Mouse (Mus musculus) testis, adult 2 months (tissue): ENCODE results near the gene Fzd5. TPM values are rescaled to one million over a fixed set of nuclear protein-coding genes. Genes with fewer than 3 reads are reported as not detected.

Experiments
- H3K27ac ChIP-seq: fragments of 200-500 bp; 2 replicates; pipeline ENCODE4 v1.5.1; 2012; ENCODE audit warnings: low read depth, low read length; ENCODE audit not compliant: control insufficient read depth, insufficient read depth
- H3K27me3 ChIP-seq: fragments of 200-500 bp; 2 replicates; pipeline ENCODE4 v1.6.1; 2012; ENCODE audit warnings: mild to moderate bottlenecking, low read length, moderate library complexity; ENCODE audit not compliant: control insufficient read depth, insufficient read depth
- H3K36me3 ChIP-seq: fragments of 200-500 bp; 2 replicates; pipeline ENCODE4 v1.6.1; 2012; ENCODE audit warnings: mild to moderate bottlenecking, low read length; ENCODE audit not compliant: control insufficient read depth, insufficient read depth
- H3K4me1 ChIP-seq: fragments of 200-500 bp; 2 replicates; pipeline ENCODE4 v1.6.1; 2012; ENCODE audit warnings: low read length; ENCODE audit not compliant: control insufficient read depth, insufficient read depth
- H3K4me3 ChIP-seq: fragments of 200-500 bp; 2 replicates; pipeline ENCODE4 v1.5.1; 2012; ENCODE audit warnings: low read depth, mild to moderate bottlenecking, low read length, moderate library complexity, mixed read lengths; ENCODE audit not compliant: control insufficient read depth
- CTCF ChIP-seq: fragments of 200-500 bp; IDR thresholded peaks from 2 replicates; pipeline ENCODE4 v1.5.1; 2012; ENCODE audit warnings: low read depth, mild to moderate bottlenecking, inconsistent platforms, low read length, moderate library complexity; ENCODE audit not compliant: control insufficient read depth, insufficient read depth, insufficient replicate concordance
- POLR2A ChIP-seq: fragments of 200-500 bp; IDR thresholded peaks from 2 replicates; pipeline ENCODE4 v1.6.1; 2012; ENCODE audit warnings: low read depth, mild to moderate bottlenecking, inconsistent platforms, low read length, moderate library complexity; ENCODE audit not compliant: control insufficient read depth
- polyA plus RNA-seq: library from polyadenylated mRNA; depleted of rRNA; stranded (reverse); fragments of >200 nt; gene quantifications from 2 replicates; pipeline ENCODE4 v1.2.3, GENCODE M21; 2012

Gene Fzd5
- polyA plus RNA-seq, 1 experiment, result 1.9 TPM

- Histone ChIP-seq H3K27ac (no peak overlapping the region), H3K4me1 (no peaks in the 10 kb centered on the region), H3K36me3 (no peaks in the 10 kb centered on the region; the same call in 1 of the 2 replicates), H3K27me3 (no peaks in the 10 kb centered on the region), H3K4me3 (no peak overlapping the region)
- no peak for TF ChIP-seq CTCF
- no peak for TF ChIP-seq POLR2A
Measured at GRCm38 (mm10) chr1:64695156-64695555, 42.4 kb downstream of the Fzd5 start.

- Histone ChIP-seq H3K27me3 (no peaks in the 10 kb centered on the region), H3K4me1 (no peaks in the 10 kb centered on the region), H3K4me3 (peak overlapping the region; percentile 93), H3K27ac (peak overlapping the region; percentile 85), H3K36me3 (no peaks in the 10 kb centered on the region; the same call in 1 of the 2 replicates)
- TF ChIP-seq POLR2A, result no peak
- no peak for TF ChIP-seq CTCF
Measured at GRCm38 (mm10) chr1:64691581-64691980, 46.0 kb downstream of the Fzd5 start.

GRCm38 (mm10) chr1:64691121-64691551 is 46.4 kb downstream of the Fzd5 start:
- no peak for TF ChIP-seq POLR2A
- no peak for TF ChIP-seq CTCF

GRCm38 (mm10) chr1:64690213-64691013 is 47.1 kb downstream of the Fzd5 start, which contains the start of gene Ccnyl1:
Gene Ccnyl1, plus strand, starts transcription at chr1:64690455.
- H3K27ac ChIP-seq, result peak within 1 kb of the TSS; percentile 91
- H3K36me3 ChIP-seq, result no peaks in the 10 kb centered on the region; the same call in 1 of the 2 replicates
- TF ChIP-seq CTCF (no peak), POLR2A (peak; percentile 89)
- peak within 1 kb of the TSS; percentile 93 for H3K4me3 ChIP-seq
- no peaks in the 10 kb centered on the region for H3K4me1 ChIP-seq
- H3K27me3 ChIP-seq, result no peaks in the 10 kb centered on the region

More at GRCm38 (mm10) chr1:64691121-64691551, 46.4 kb downstream of the Fzd5 start:
- no peaks in the 10 kb centered on the region for H3K4me1 ChIP-seq
- no peaks in the 10 kb centered on the region for H3K27me3 ChIP-seq
- H3K36me3 ChIP-seq, result no peaks in the 10 kb centered on the region; the same call in 1 of the 2 replicates
- peak overlapping the region; percentile 85 for H3K27ac ChIP-seq
- peak overlapping the region; percentile 93 for H3K4me3 ChIP-seq

- Histone ChIP-seq H3K4me1 (no peaks in the 10 kb centered on the region), H3K36me3 (no peaks in the 10 kb centered on the region; the same call in 1 of the 2 replicates), H3K27me3 (no peaks in the 10 kb centered on the region), H3K4me3 (peak overlapping the region; percentile 93), H3K27ac (no peak overlapping the region; the same call in 1 of the 2 replicates)
- no peak for TF ChIP-seq CTCF
- no peak for TF ChIP-seq POLR2A
Measured at GRCm38 (mm10) chr1:64689561-64690212, 47.9 kb downstream of the Fzd5 start.

- peak overlapping the region; percentile 61 for H3K4me3 ChIP-seq
- H3K4me1 ChIP-seq, result no peaks in the 10 kb centered on the region
- TF ChIP-seq POLR2A, result no peak
- no peak for TF ChIP-seq CTCF
- H3K36me3 ChIP-seq, result no peaks in the 10 kb centered on the region; the same call in 1 of the 2 replicates
- H3K27me3 ChIP-seq, result no peaks in the 10 kb centered on the region
- no peak overlapping the region for H3K27ac ChIP-seq
Measured at GRCm38 (mm10) chr1:64688046-64688445, 49.5 kb downstream of the Fzd5 start.

GRCm38 (mm10) chr1:64684440-64684839 is 53.1 kb downstream of the Fzd5 start:
- no peak overlapping the region for H3K4me3 ChIP-seq

More at GRCm38 (mm10) chr1:64684440-64684839, 53.1 kb downstream of the Fzd5 start:
- TF ChIP-seq POLR2A (no peak), CTCF (no peak)
- Histone ChIP-seq H3K4me1 (no peaks in the 10 kb centered on the region), H3K36me3 (no peaks in the 10 kb centered on the region), H3K27me3 (no peaks in the 10 kb centered on the region), H3K27ac (no peak overlapping the region)
